Mouse (Mus musculus): ENCODE measurements at regions not wholly inside any gene's neighbourhood (a gene's known extent, or its start where the extent isn't known, plus 50 kb on each side); places are given as distances from the start of the nearest gene placed in this dataset.

DNA sequence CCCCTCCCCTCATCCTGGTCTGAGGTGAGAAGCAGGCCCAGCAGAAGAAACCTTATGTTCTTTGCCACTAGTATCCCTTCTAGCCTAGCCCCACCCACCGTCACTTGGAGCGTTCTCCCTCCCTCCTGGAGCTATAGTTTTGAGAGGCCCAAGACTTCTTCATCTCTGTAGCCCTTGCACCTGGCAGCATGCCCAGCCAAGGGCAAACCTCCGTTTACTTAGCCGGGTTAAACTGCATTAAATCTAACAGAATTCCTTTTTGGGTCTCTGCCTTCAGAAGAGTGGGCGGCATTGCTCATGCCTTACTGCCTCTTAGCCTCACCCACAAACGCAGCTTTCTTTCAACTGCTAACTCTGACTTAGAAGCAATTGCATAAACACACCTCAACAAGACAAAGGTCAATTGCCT, 85.3 kb upstream of the Arntl start:
- DNase-seq: peak; percentile 33 to 45

DNA sequence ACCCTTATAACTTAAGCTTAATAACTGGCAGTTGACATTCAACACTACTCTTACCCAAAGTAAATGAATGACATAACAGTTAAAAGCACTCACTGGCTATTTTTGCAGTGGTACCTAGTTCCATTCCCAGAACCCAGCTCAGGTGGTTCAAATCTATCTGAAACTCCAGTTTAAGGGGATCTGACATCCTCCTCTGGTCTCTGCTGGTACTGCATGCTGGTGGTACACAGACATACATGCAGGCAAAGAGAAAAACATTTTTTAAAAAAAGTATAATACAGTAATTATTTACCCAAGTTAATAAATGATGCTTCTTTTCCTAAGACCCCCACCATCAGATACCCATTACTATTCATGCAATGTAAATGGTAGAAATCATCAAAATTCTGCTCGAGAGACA, 81.3 kb upstream of the Arntl start:
- DNase-seq: no peak

DNA sequence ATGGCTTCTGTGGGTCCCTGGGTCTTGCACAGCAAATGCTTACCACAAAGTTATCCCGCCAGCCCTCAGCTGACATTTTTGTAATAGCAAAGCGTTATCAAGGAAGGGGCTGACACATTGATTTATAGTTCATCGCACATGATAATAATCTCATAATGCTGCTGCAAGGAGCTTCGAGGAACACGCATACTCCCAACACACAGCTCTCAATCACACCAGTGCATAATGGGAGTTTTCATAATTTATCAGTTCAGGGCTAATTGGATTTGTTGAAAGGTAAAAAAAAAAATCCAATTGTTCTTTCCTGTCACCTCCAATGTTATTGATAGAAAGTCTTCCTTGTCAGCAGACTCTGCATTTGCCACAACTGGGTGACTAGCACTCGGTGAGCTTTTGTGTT, 76.7 kb upstream of the Arntl start:
- DNase-seq: no peak

DNA sequence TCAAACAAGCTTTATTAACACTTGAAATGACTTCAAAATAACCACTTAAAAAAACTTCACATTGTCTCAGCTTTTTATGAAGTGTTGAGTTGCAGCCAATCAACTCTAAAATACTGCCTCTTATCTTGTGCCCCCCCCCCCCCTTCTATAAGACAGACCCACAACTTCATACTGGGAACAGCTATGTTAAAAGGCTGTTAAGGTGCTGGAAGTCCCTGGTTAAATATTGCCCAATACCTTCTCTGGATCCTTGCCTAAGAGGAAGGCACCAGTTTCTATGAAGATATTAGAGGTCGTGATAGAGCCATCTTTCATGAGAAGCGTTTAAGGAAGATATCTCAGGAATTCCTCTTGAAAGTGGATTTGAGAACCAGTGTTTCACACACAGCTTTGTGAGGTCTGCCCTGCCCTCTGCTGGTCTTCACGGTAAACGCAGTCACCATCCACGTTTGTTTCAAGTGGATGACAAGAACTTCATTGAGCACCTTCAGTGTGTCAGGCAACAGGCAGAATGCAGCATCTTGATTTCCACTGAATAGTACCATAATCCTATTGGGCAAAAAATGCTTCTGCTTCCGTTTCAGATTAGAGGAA, 75.2 kb upstream of the Arntl start:
- DNase-seq: peak; percentile 77 to 91

DNA sequence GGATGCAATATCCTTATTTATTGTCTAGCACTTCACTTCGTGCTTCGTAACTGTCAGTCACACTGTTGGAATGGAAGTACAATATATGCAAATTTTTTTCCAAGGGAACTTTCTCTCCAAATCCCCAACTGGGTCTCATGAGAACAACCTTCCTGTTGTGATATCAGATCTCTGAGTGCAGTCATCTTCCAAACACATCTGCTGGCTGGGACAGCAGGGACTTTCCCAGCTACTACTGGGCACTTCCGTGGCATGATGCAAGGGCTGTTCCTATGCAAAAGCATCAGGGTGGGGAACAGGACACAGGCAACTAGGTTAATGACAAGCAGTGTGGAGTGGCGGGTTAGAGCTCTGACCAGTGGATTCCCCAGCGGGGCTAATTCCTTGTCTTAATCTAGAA, 73.4 kb upstream of the Arntl start:
- no peak for DNase-seq

DNA sequence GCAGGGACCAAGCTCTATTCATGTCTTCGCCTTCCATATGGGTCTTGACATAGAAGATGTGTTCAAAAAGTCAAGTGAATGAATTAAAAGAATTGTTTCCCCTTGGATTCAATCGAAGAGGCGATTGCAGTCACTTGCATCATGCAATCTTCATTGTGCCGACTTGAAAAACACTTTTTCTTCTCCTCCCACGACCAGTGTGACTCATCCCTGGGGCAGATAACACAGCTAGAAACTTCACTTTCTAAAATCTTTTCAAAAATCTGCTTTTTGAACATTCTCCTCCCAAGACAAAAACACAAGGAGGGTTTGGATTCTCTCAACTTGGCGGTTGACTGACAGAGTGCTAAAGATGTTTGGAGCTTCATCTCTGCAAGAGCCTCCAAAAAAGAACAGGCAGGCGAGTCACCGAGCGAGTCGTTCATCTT, 67.2 kb upstream of the Arntl start:
- DNase-seq: no peak

DNA sequence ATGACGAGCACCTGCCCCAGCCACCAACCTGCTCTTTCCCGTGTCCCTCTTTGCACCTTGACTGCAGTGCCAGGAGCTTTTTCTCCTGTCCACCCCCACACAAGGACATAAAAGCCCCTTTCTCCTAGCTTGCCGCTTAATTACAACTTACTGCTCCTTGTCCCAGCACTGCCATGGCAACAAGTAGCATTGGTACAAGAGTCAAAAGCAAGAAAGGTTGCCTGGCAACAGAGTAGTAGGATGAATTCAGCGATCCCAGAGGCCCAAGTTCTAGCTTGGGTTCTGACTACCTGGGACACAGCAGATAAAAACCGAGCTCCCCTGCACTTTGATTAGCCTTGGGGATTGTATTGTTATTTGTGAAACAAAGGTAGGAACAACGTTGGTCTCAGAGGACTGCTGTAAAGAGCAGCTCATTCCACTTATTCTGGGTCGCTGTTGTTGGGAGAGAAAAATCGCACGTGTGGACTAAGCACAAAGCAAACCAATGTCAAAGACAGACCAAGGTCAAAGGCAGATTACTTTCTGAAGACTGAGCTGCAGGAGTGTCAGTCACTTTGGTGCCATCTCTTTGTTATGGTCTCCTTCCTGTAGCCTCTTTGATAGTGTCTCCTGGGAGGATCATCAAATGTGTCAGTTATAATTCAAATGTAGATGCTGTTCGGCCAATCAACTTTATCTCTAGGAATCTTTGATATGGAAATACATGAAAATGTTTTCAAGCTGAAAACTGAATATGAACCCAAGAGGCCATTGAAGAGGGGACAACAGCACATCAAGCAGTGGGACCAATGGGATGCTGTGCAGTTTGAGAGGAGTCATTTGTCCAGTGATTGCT, 65.2 kb upstream of the Arntl start:
- DNase-seq: no peak

DNA sequence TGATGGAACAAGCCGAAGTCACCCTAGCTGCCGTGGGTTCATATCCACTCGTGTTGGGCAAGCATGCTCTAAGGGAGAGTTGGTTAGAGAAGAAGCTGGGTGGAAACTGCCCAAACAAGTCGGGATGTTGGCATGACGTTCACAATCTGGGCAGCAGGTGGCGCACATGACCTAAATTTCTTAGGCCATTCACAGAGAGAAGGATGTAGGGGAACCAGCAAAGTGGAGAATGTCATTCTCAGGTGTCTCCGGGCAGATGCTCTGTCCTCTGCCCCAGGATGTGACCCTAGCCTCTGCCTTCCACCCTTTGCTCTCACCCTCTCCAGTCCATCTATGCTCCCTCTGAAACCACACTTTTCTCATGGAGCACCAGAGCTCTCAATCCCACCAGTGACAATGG, 63.7 kb upstream of the Arntl start:
- DNase-seq: peak; percentile 83 to 94

DNA sequence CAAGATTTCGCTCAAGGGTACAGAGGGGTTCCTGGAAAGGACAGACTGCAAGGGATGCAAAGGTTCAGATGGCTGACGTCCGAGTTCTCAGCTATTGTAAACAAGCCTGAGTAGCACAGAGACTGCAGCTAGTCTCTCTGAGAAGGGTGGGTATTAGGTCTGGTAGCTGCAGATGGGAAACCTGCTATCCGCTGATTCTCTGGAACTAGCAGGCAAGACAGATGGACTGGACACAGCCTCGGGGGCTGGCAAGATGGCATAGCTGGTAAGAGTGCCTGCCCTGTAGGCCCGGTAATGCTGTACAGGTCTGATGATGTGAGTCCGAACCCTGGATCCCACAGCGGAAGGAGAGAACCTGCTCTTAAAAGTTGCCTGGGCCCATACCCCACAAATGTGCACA, 62.2 kb upstream of the Arntl start:
- DNase-seq: no peak

DNA sequence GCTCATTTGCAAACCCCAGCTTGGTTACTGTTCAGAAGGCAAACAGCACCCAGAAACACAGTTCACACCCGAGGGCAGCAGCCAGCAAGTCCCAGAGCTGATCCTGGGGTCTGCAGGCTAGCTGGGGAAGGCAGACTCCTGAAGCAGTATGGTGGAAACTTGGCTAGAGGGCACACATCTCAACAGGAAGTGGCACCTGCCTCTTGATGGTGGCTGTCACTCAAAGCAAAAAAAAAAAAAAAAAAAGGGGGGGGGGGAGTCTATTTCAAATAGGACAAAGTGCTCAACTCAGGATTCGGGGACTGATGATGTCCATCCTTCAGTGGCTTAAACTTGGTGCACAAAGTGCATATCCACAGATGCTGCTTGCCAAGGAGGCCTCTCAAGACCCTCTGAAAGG, 61.2 kb upstream of the Arntl start:
- no peak for DNase-seq

DNA sequence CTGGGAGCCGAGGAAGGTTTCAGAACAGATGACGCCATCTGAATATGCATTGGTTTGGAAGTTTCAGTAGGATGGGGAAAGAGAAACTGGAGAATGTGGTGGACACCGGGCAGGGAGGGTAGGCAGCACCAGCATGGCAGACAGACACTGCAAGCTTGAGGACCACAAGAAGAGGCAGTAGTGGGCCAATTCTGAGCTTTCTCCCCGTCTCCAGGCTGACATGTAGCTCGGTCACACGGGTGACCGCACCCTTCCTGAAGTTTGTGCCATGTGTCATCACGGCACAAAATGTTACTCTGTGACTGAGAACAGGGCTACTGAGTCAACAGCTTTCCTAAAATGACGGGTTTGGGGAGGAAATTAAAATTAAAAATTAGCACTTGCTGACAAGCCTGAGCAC, 60.7 kb upstream of the Arntl start:
- peak in 1 of 2 experiments; percentile 32 for DNase-seq

DNA sequence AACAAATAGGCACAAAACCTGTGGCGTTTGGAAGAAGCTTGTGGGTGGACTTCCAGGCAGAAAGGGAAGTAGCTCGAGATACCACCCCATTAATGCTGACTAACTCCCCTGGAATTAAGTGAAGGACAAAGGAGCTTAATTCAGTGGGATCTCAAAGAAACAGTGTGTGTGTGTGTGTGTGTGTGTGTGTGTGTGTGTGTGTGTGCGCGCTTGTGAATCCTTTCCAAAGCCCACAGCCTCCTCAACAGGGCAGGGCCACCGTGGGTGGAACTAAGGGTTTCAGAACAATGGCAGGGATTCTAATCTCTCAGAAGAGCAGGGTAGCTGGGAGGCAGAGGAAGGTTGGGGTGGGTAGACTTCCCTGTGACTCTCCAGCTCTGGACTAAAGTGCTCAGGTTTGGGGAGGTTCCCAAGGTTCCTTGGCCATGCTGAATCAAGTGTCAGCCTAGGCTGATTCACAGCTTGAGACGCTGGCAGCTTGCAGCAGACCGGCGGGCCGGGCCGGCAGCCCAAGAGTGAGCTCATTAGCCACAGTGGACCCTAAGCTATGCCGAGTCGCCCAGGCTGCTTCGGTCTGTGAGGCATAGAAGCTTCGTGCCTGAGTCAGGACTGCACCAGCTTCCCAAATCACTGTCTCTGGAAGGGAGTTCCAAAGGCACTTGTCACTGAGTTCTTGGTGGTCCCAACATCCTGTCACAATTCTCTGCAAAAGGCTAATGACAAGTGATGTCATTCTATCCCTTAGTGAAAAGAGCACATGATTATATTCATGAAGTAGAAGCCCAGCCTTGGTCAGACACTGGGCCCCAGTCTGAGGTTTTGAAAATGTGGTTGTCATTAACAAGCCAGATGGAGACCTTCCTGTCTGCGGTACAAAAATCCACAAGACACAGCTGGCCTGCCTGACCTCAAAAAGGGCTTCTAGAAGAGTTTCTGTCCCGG, 59.6 kb upstream of the Arntl start:
- no peak for DNase-seq

DNA sequence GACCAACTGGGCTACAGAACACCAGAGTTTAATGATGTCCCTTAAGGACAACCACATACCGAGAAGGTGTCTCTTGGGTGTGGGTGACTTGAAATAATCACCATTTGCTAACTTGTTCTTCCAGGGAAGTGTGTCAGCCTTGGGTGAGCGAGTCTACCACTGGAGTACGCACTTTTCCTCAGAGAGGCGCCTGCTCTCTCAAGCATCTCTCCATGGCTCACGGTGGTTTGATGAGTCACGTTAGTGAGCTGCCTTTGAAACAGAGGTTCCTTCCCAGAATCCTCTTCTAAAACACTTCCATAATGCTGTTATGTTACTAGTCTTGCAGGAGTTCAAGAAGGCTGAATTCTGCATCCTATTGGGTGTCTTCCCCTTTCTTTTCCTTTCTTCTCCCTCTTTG, 58.6 kb upstream of the Arntl start:
- DNase-seq: no peak

DNA sequence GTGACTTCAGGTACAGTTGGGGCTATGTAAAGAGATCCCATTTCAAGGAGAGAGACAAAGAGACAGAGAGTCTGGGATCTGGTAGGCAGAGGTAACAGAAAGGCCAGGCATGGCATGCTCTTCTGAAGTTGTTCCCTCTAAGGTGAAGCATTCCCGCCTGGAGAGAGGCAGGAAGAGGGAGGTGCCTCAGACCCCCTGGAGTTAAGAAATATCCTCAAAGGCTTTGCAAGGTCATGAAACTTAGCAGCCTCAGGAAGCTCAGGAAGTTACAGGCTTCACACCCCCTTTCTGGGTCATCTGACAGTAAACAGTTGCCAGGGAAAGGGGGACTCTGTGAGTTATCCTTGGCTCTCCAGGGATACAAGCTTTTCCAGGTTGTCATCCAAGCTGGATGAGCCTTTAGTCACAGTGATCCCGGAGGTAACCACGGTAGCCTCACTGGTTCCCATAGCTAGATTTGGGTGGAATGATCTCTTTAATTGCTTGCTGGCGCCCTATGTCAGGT, 57.2 kb upstream of the Arntl start:
- no peak for DNase-seq

DNA sequence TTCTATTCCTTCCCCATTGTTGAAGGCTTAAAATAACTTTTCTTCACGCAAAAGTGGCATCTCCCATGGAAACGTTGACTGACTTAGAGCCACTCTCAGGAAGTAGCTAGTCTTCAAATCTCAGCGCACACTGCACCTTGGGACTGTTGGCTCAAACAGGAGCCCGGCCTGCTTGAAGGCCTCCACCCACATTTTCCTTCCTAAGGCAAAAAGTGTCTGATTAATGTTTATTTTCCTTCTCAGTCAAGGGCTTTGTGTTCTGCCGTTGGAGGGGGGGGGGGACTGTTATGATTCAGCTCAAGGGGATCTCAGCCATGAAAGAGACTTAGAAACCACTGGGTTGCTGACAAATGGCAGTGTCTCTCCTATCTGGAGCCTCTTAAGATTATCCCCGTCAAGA, 56.5 kb upstream of the Arntl start:
- peak in 1 of 2 experiments; percentile 64 for DNase-seq

DNA sequence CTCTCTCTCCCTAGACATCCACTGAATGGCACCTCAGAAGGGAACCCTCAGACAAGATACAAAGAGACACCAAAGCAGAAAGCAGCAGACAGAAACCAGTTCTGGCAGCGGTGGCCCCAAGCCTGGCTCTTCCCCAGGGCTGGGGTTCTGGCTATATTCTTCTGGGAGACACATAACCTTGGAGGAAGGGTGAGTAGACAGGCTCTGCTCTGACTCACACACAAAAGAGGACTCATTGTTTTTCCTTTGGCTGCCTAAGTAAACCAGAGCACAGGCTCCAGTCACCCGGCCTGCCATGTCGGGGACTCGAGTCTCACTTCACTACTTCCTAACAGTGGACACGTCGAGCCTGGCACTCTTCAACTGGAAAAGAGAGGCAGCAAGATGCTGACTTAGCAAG, 55.8 kb upstream of the Arntl start:
- DNase-seq: no peak

DNA sequence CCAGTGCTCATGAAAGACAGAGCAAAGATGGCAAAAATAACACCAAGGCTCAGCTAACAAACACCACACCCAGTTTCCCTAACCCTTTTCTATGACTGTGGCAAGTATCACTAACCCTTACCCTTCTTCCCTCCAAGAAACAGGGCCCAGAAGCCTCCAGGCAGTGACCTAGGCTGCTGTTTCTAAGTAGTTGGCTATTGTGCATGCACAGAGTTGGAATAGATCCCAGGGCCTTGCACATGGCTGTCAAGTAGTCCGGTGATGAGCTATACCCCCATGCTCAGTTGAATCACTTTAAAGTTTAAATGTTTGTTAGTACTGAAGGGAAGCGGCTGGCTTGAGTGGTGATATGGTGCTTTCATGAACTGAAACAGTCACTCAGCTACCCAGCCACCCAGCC, 53.9 kb upstream of the Arntl start:
- DNase-seq: no peak

DNA sequence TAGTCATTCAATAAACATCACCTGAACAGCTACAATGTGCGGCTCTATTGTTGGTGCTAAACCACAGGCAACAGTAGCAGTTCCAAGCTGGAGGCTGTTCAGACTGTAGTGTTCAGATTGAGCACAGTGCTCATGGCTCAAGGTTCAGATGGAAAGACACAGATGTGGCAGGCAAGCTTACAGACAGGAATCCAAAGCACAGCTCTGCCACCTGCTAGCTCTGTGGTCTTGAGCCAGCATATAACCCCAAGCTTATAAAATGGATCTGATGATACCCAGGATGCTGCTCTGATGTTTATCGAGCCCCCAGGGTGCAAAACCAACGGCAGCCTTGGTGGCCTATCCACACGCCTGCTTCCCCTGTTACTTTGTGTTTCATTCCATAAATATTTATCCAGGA, 53.2 kb upstream of the Arntl start:
- no peak for DNase-seq

DNA sequence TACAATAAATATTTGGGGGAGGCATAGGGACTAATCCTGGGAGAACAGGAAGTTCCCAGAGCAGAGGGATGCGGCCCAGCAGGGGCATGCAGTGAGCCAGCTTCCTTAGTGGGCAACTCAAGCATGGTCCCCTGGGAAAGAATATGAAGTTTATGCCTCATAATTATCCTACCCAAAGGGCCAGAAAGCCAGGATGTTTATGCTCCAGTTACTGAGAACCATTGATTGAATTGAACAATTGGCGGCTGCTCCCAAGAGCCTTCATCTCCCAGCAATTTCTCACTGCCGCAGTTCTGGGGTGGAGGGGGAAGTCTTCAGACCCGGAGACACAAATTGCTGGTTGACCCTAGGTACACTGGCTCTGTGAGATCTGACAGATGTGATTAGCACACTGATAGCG, 50.9 kb upstream of the Arntl start:
- DNase-seq: no peak

DNA sequence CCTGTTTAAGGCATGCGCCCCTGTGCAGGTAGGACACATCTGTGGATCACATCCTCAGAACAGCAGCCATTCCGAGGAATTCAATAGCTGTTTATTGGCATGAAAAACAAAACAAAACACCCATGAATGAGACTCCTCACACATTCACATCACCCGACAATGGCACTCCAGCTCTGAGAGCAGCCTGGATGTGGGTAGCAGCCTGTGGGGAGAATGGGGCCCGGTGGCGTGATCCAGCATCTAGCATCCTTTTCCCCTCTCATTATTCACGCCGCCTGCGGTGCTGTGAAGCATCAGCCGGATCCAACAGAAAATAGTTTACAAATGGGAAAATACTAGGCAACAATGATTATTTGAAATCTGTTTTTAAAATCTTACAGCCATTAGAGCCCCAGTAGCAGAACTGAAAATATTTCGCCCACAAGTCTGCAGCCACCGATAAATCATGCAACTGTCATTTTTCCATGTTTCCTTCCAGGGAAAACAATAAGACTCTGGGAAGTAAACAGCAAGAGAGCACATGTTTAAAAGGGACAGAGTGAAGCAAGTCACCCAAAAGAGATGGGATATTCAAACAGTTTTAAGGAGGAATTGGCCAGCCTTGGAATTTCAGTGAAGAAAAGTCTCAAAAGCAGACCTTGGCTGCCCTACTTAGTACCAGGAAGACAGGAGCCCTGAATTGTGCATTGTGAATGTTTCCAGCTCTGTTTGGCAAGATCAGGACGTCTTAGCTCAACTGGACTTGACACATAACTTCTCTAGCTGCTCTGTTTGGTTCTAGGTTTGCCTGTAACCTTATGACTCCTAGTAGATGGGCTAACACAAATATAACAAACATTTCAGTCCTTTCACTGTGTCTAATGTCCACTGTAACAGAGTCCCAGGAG, 50.2 kb upstream of the Arntl start:
- peak in 1 of 2 experiments; percentile 65 for DNase-seq

Data from kidney, postnatal 36 days (tissue).